9 mouse cellular contexts compared by ENCODE assay signal in the genomic region with DNA sequence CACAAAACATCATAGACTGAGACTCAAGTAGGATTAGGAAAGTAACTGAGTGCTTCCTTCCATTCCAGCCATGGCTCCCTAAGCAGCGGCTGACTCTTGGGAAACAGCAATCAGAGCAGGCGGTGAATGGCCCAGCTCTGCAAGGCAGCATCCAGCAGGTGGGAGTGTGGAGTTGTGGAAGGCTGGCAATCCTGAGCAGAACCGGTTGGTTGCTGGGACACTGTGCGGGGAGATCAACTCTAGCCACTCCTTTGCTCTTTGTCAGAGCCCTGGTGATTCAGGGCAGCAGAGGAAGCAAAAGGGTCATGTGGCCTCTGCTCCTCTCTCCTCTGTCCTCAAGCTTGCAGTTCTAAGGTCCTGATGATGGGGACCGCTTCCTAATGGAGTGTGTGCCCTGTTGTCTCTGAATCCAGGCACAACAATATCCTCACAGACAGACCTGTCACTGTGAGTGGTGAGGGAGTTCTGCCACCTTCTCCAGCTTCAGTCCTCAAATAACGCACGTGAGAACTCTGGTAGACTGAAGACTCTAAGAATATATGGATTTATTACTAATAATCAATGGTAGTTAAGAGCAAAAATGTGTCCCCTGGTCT. TPM values are rescaled to one million over a fixed set of nuclear protein-coding genes. Genes with fewer than 3 reads are reported as not detected.
DNase-seq lines count a peak whose midpoint lies in the region; ATAC-seq and TF ChIP-seq lines count a peak whose summit lies in the region.
"Had no signal": no experiment of that assay in that cellular context is flagged by ENCODE, and none has a peak within 500 bp of the region (broad histone marks: within the 10 kb centered on the region; RNA-seq: fewer than 3 reads in every experiment).

No protein-coding gene starts in this region.

- H3K4me1 ChIP-seq in E14TG2a.4 (replicated peaks; ENCODE audit: low read depth, low read length): no peaks in the 10 kb centered on the region
- peaks cover 3% of the 10 kb centered on the region for H3K4me1 ChIP-seq in forebrain, embryonic 13.5 days
- H3K4me1 ChIP-seq in liver, postnatal 0 days (ENCODE audit: insufficient read depth): no peaks in the 10 kb centered on the region

- H3K27me3 ChIP-seq in E14TG2a.4 (ENCODE audit: insufficient read depth, low read length): peaks cover 7% of the 10 kb centered on the region
- no peaks in the 10 kb centered on the region for H3K27me3 ChIP-seq in forebrain, embryonic 13.5 days
- no peaks in the 10 kb centered on the region for H3K27me3 ChIP-seq in liver, postnatal 0 days (ENCODE audit: insufficient read depth, low read length)

- no peak for TF ChIP-seq EP300 in liver, postnatal 0 days (IDR thresholded peaks at IDR 0.05; ENCODE audit: low read depth)

- H3K4me2 ChIP-seq in forebrain, embryonic 13.5 days: no peak overlapping the region
- H3K4me2 ChIP-seq in liver, postnatal 0 days (ENCODE audit: low read depth, low read length): no peak overlapping the region

- intact Hi-C loops in heart, postnatal 10 days (cut with DNase I): loop anchor here (1.0 kb wide), 2 partner anchors 13 to 87 kb away; no protein-coding TSS in a partner anchor

- H3K27ac ChIP-seq in forebrain, embryonic 13.5 days: no peak overlapping the region
- H3K27ac ChIP-seq in liver, postnatal 0 days (ENCODE audit: low read depth): no peak overlapping the region

- H3K9ac ChIP-seq in forebrain, embryonic 13.5 days: no peak overlapping the region
- H3K9ac ChIP-seq in liver, postnatal 0 days (replicated peaks): no peak overlapping the region

- 17% methylated on average over 7 of the region's 7 CpGs for WGBS in forebrain, embryonic 13.5 days
- WGBS in liver, postnatal 0 days (ENCODE audit: insufficient replicate concordance): 30% methylated on average over 7 of the region's 7 CpGs

- peak; percentile 80 to 88 for DNase-seq in heart, postnatal 10 days
- peak; percentile 80 to 81 for DNase-seq in kidney, postnatal 25 days
- DNase-seq in liver, postnatal 0 days: peak; percentile 66
- peak; percentile 53 for DNase-seq in ovary, adult 18-20 months (ENCODE audit: low spot score)
- peak; percentile 74 to 83 for DNase-seq in urinary bladder, postnatal 4 days (ENCODE audit: low spot score in 2 of 2)

- H3K4me3 ChIP-seq in E14TG2a.4 (replicated peaks; ENCODE audit: low read length): no peak overlapping the region
- H3K4me3 ChIP-seq in forebrain, embryonic 13.5 days: no peak overlapping the region
- H3K4me3 ChIP-seq in liver, postnatal 0 days (ENCODE audit: low read depth, low read length): no peak overlapping the region

- ATAC-seq in cerebellum, adult (ENCODE audit: insufficient number of reproducible peaks, low FRiP score, low TSS enrichment): peak; percentile 94
- peak; percentile 95 for ATAC-seq in forebrain, embryonic 13.5 days
- peak; percentile 74 for ATAC-seq in liver, postnatal 0 days

- peak; percentile 39 for TF ChIP-seq CTCF in E14TG2a.4 (conservative IDR thresholded peaks at IDR 0.05; ENCODE audit: low read length)
- peak; percentile 75 for TF ChIP-seq CTCF in liver, postnatal 0 days (IDR thresholded peaks at IDR 0.05; ENCODE audit: low read depth)

- no peaks in the 10 kb centered on the region for H3K9me3 ChIP-seq in E14TG2a.4 (ENCODE audit: low read length)
- H3K9me3 ChIP-seq in forebrain, embryonic 13.5 days (replicated peaks): no peaks in the 10 kb centered on the region
- H3K9me3 ChIP-seq in liver, postnatal 0 days (ENCODE audit: low read length): no peaks in the 10 kb centered on the region

- no peaks in the 10 kb centered on the region for H3K36me3 ChIP-seq in E14TG2a.4 (ENCODE audit: insufficient read depth, low read length)
- no peaks in the 10 kb centered on the region for H3K36me3 ChIP-seq in forebrain, embryonic 13.5 days (ENCODE audit: poor library complexity, severe bottlenecking)
- H3K36me3 ChIP-seq in liver, postnatal 0 days (replicated peaks; ENCODE audit: insufficient read depth, low read length): no peaks in the 10 kb centered on the region

RNA-seq across cellular contexts. Expression of gene 4930564D02Rik, which starts 11.7 kb away (rescaled TPM):
- not detected in 2 replicates for polyA plus RNA-seq in forebrain, embryonic 13.5 days (2015; fragmentation: Nextera tagmentation; extraction: Ambion mirVana)
- not detected for total RNA-seq in heart, postnatal 10 days (2021)
- not detected in 2 replicates for polyA plus RNA-seq in liver, postnatal 0 days (2015; fragmentation: Nextera tagmentation; extraction: Ambion mirVana)
- polyA plus RNA-seq: spleen, adult 2 months had no signal

RNA-seq across cellular contexts. Expression of gene Cttnbp2nl, which starts 25.4 kb away (rescaled TPM):
- 53.2 and 54.9 TPM in 2 replicates for polyA plus RNA-seq in forebrain, embryonic 13.5 days (2015; fragmentation: Nextera tagmentation; extraction: Ambion mirVana)
- 10 to 100 TPM; 33.4 to 33.5 TPM for total RNA-seq in heart, postnatal 10 days (2021)
- polyA plus RNA-seq in liver, postnatal 0 days (2015; fragmentation: Nextera tagmentation; extraction: Ambion mirVana): 2.2 and 4.2 TPM in 2 replicates

Comparison
In these comparisons a context has a peak if more than half of its experiments do, and no peak if none do; other contexts are left out.
1. RNA of gene Cttnbp2nl, which starts 25.4 kb away (polyA plus RNA-seq): 53.2 to 54.9 TPM in forebrain, embryonic 13.5 days; 2.2 to 4.2 TPM in liver, postnatal 0 days; every median in the first group is over 10 times any median in the second.
2. Peak in every context shown above with its lines, with median percentiles within 50 percentile points of each other: ATAC-seq and DNase-seq.